Mouse (Mus musculus): ENCODE measurements around the gene Col23a1.

The Col23a1 gene

DNA sequence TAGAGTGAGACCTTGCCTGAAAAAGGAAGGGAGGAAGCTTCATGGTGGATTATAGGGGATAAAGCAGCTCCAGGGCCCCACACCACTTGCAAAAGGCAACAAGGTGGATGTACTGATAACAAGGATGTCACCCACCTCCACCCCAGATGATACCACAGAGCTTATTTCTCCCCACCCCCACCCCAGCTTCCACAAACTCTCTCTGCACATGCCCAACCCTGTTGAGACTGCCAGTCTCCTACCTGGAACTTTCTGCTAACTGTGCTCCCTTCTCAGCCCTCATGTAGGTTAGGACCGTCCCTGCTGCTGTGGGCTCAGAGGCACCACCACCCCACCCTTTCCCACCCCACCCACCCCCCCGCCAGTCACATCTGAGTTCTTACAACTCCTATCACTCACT is 154.1 kb downstream of the Col23a1 start:
- no peak for DNase-seq

DNA sequence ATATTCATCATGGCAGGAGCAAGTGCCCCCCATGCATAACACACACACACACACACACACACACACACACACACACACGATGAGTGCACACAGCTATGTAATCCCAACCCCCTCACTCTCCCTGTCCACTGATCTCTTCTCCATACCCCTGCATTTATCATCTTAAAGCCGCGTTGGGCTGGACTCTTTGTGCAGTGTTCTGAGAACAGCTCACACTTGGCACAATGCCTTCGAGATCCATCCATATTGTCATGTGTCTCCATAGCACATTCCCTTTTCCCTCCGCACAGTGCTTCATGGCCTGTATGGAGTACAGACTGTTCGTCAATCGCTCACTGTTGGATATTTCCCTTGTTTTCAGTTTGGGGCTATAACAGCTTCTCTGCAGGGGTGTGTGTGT is 154.9 kb downstream of the Col23a1 start:
- no peak for DNase-seq

DNA sequence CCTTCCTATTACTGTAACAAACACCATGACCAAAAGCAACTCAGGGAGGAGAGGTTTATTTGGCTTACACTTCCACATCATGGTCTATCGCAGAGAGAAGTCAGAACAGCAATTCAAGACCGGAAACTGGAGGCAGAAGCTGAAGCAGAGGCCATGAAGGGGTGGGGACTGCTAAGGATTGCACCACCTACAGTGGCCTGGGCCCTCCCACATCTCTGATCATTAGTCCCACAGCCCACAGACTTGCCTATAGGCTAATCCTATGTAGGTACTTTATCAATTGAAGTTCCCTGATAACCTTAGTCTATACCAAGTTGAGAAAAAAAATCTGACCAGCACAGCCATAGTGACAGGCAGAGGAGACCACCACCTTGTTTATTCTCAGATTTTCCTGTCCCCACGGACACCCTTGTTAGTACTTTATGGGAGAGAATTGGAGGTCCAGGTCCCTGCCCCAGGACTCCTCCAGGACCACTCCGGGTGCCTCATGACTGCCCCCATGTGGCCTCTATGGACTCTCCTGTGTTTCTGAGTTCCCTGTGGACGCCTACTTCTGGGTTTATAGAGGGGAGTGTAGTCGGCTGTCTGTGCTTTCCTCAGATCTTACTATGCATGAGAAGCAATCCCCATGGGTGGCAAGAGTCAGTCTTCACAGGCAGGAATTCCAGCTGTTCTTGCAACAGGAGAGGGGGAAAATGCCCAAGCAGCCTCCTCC is 157.1 kb downstream of the Col23a1 start:
- DNase-seq, result peak; percentile 72

DNA sequence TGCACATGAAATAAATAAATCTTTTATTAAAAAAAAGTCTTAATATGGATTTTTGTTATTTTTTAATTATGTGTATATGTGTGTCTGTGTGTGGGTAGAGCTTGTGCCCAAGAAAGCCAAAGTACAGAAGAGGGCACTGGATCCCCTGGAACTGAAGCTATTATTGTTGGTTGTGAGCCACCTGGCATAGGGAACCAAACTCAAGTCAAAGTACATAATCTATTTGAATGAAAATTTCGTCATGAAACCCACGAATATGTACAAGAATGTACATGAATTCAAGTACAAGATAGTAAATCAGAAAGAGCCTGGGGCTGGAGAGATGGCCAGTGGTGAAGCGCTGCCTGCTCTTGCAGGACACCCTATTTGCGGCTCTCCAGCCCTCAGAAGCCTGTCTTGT is 158.5 kb downstream of the Col23a1 start:
- no peak for DNase-seq

DNA sequence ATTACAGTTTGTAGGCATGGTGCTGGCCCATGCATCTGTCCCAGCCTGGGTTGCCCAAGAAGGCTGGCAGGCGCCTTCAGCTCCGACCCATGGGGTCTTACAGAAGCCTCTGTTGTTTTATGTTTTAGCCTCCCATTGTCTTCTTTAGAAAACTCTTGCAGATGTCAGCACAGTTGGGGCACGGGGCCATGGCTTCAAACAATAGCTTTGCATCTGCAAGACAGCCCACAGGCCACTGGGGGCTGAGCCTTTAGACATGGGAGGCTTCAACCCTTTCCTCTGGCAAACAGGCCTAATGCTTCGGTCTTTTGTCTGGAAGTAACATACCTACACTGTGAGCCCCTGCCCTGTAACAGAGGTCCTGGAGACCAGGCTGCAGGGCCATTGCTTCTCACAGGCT is 159.0 kb downstream of the Col23a1 start:
- DNase-seq, result peak; percentile 83

DNA sequence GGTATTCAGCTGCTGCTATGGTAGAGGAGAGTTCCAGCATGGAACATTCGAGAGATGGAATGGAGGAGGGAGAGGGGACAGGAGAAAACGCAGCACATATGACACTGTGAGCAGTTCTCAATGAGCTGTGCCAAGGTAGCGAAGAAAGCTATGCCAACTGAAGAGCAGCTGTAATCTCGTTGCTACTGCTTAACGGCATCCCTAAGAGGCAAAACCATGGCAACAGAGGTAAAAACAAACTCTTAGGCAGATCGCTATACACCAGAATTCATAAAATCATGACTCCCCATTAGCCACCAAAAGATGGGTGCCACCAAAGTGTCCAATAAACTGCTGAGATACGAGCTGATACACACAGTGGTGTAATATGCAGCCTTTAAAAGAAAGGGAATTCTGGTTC is 160.2 kb downstream of the Col23a1 start:
- DNase-seq, result no peak

DNA sequence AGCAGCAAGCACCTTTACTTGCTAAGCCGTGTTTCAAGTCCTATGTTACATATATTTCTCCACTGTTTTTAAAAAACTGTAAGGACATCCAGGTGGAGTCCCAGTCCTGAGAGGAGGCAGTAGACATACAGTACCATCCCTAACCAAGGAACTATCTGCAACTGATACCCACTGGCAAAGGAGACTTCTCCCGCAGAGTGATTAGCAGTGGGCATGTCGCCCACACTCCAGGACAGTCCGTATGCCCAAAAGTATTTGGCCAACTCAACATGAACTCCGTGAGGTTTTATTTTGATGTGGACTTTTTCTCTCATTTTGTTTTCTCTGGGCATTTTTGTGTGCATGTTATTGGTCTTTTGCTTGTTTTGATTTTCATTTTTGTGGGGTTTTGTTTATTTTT is 161.6 kb downstream of the Col23a1 start:
- DNase-seq, result no peak

DNA sequence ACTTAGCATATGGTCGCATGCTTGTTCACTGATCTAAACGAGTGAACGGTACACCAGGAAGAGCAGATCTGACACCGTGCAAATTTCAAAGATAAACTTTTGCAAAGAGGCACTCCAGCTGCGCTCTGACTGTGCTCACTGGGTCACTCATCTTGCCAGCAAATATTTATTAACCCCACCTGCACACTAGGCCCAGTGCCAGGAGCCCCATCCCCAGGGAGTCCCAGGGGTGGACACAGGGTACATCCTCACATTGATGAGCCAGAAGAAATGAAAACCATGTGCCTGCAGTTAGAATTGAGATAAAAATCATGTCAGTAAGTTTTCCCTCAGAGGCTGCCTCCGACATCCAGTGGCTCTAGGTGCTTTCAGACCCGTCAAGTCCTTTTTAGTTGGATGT is 162.2 kb downstream of the Col23a1 start:
- DNase-seq, result no peak

DNA sequence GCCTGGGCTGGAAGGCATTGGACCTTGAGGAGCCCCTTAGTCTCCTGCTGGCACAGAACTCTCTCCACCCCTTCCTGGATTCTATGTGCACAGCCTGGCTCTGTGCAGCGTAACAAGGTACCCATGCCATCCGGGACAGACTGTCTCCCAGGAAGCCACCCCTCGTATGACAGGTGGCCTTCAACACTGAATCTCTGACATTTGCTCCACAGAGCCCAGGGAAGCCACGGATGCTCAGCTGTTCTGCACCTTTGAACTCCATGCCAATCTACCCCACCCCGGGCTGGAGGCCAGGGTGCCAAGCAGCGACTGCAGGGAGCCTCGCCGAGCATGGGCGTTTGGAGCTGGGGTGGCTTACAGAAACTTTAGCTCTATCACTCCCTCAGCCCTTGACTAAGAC is 164.0 kb downstream of the Col23a1 start:
- DNase-seq, result no peak

DNA sequence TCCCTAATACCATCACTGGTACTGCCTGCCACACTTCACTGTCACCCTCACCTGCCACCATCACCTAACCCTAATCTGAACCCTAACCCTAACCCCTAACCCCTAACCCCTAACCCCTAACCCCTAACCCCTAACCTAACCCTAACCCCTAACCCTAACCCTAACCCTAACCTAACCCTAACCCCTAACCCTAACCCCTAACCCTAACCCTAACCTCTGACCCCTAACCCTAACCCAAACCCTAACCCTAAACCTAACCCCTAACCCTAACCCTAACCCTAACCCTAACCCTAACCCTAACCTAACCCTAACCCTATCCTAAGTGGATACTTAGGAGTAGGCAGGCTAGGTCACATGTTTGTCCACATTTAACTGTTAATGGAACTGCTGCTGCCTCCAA is 165.8 kb downstream of the Col23a1 start:
- DNase-seq, result no peak

DNA sequence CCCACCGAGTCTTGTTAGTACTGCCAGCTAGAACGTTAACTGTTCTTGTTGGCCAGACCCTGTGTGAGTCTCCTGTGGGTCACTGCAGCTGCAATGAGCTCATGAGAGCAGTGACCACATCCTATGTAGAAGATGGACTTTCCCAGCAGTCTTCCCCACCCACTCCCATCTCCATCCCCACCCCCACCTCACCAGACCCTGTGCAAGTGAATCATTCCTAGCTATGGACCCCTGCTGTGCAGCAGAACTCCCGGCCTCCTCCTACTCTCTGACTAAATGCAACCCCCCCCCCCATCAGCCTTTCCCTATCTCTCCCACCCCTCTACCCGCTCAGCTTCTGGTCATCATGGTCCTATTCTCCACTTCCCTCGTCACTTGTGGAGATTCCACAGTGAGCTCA is 167.9 kb downstream of the Col23a1 start:
- DNase-seq, result no peak

DNA sequence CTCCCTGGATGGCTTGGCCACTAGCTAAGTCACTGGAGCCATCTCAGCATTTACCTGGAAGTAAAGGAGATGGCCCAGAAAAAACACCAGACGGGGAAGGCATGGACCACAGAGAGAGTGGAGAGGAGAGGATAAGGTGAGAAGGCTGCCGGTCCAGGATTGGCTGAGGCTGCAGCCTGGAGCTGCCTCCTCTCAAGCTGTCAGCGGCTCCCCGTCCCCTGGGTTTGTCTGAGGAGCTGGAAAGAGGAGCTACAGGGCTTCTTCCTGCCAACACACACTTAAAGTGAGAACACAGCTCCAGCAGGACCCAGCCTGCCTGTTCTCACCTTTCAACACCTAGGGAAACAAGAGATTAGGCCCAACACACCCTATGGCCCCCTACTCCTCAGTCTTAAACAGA is 168.9 kb downstream of the Col23a1 start:
- DNase-seq, result no peak

DNA sequence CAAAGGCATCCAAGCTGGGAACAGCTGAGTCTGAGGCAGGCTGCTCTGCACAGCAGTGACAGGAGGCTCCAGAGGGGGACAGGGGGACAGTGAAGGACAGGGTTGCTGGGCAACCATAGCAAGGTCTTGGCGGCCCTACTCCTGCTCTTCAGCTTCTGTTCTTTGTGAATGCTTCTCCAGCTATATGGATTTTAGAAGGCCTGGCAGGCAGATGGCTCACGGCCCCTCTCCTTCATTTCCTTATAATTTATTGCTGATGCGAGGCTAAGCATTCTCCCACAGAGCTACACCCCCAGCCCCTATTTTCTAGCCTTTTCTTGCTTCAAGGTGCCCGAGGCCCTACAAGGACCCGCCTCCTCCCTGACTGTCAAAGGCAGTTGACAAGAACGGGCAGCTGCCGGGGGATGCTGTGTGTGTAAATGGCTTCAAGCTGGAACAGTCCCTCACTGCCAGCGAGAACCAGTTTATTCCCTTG is 169.9 kb downstream of the Col23a1 start:
- DNase-seq, result peak; percentile 78

DNA sequence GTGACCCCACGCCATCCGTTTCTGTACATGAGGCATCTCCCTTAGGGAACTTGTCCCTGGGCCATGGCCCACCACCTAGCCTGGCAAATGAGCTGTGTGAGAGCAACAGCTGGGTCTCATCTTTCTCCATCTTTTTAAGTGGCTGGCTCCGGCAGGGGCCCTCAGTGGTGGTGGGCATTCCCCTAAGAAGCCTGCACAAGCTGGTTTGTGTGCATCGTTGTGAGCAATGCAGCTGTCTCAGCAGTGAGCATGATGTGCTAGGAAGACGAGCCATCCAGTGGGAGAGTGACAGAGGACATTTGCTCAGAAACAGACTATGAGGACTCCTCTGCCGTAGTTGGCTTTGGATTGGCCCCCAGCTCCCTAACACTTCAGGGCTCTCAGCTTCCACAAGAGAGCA is 179.0 kb downstream of the Col23a1 start:
- no peak for DNase-seq

DNA sequence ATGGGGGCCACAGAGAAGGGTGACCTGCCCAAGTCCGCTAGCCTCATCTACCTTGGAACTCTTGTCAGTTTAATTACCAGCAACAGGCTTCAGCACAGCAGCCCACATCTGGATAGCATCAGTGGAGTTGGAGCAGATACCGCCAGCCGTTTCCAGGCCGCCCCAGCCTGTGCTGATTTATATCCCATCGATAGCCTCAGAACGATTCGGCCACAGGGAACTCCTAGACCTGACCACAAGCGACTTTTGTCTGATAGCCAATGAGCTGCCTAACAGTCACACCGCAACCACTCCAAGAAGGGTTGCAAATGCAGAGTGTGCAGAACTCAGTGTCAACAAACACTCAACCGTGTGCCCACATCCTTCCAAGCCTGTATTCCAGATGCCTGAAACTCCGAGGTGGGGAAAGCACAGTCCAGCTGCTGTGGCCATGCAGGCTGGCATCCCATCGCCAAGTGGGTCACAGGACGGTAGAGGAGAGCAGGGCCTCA is 179.7 kb downstream of the Col23a1 start:
- DNase-seq, result no peak

DNA sequence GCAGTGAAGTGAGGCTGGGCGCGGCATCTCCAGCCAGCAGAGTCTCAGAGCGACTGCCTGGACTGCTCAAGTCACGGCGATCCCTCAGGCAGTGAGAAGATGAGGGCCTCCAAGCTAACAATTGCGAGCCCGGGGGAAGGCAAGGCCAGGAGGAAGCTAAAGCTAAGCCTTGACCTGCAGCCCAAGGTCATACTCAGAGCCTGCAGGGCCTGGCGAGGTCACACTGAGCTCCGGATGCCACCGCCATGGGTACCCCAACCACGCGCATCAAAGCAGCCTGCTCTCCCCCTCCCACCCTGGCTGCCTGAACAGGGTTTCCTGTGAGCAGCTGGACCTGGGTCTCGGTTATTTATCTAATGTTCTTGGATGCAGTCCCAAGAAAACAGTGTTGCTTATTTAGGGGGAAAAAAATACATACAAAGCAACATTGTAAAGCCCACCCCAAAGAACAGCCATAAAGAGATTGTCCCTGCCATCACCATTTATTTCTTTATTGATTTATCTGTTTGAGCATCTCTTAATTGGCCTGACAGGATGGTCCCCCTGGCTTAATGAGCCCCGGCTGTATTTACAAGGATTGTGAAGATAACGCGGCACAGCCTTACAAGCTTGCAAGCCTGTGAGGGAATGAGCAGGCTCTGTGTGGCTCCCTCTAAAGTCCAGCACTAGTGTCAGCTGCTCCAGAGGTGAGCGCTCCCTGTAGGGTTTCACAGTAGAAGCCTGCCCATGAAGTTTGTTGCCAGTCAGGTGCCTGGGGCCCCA is 180.8 kb downstream of the Col23a1 start:
- DNase-seq, result peak; percentile 68

DNA sequence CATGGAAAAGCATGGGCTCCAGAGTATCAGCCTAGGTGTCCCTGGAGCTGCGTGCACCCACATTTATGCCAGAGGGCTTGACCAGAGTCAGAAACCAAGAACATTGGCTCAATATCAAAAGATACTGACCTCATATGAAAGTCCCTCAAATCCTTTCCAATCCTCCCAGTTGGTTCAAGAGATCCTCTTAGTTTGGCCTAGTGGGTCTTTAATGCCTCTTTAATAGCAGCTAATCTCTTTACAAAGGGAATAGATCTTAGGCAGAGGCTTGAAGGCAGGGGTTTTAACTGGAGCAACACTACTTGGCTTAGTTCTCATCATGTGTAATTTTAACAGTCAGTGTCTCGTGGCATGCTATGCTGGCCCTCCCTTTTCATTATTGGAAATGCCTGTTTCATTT is 184.0 kb downstream of the Col23a1 start:
- DNase-seq, result peak; percentile 65

DNA sequence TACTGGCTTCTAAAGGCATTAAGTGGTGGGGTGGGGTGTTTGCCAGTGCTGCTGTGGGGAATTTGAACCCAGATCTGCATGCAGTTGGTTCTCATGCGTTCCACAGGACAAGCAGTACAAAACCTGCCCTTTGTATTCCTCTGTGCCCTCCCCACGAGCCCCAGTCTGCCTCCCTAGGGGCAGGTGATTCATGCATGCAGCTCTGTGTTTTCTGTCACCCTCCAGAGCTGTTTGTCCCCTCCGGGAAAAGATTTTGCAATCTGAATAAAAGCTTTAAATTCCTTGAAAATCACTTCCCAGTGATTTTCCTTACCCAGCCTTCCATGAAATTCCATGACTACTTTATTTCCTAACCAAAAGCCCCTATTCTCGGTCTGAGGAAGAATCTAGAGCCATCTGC is 186.8 kb downstream of the Col23a1 start:
- no peak for DNase-seq

DNA sequence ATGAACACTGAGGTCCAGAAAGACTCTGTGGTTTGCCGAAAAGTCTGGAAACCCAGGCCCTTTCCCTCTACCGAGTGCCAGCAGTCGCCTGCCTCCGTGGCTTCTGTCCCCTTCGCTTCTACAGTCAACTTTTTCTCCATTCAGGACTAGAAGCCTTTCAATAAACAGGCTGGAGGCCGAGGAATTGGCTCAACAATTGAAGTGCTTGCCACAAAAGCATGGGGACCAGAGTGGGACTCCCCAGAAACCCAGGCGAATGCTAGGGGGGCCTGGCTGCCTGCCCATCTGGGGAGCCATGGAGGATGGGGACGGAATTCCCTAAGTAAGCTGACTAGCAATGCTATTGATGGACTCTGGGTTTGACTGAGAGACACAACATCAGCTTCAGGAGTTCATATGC is 187.9 kb downstream of the Col23a1 start:
- no peak for DNase-seq

DNA sequence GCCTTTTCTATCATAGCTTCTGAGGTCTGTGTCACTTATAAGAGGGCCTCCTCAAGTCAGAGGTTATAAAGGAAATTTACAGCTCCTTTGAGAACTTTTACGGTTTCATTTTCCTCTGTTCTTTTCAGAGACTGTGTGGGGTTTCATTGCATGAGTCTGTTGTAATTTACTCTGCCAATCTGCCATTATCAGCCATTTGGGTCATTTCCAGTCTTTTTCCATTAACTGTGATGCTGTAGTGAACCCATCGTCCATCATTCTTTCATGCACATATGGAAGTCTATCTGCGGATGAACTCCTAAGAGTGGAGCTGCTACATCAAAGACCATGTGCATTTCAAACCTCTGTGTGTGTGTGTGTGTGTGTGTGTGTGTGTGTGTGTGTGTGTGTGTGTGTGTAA is 192.5 kb downstream of the Col23a1 start:
- DNase-seq, result no peak

DNA sequence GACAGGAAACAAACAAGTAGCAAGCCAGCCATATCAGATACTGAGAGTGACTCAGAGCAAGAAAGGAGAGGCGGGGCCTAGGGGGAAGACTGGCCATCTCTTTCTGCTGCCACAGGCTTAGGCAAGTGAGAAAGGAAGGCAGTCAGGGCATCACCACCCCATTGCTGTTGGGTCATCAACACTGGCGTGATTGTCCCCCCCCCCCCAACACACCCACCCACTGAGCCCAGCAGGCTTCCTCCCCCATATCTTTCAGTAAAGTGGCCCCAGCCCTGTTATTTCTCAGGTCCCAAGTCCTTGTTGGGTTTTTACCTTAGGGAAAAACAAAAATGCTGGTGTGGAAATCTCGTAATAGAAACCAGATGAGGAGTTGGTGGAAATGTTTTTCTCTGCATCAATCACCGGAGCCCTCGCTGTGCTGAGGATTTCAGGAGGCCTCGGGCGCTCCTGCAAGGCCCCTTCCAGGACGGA is 195.4 kb downstream of the Col23a1 start:
- DNase-seq, result no peak

DNA sequence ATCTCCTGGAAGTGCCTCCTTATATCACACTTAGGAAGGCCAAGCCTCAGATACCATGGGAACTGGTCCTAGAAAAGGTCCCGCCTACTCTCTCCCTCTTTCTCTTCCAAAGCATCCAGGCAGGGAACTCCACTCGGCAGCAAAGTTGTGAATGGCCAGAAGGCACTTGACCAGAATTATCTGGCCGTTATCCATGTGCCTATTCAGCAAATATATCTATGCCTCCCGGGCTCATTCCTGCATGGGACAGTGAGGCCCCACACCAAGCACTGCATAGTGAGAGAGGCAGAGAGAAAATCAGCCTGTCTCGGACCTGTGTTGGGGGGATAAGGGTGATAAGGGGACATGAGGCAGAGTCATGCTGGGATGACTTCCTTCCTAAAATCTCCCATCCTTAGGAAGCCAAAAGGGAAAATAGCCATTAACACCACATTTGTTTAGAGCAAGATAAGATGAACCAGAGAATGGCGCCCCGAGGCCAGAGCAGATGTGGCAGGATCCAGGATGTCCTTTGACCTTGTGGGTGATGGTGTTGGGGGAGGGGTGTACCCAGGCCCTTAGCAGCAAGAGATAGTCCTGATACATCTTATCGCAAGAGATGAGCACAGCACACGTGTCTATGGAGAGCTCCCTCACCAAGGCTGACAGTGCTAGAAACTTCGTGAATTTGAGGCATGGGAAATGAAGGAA is 196.2 kb downstream of the Col23a1 start:
- no peak for DNase-seq

DNA sequence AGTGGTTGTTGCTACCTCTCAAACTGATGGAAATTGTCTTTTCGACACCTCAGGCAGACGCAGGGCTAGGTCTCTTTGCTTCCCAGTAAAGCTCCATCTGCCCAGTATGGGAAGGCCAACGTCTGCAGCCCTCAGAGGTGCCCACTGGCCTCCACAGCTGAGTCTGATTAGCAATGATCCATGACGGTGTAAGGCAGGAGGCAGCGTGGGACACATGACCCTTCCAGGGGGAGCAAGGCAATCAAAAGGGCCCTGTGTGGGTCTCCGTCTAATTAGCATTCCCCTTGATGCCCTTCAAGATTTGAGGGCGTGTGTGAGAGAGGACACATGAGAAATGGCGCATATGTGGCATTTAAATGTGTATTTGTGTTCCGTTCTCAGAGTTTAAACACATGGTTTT is 199.1 kb downstream of the Col23a1 start:
- DNase-seq, result peak; percentile 54

DNA sequence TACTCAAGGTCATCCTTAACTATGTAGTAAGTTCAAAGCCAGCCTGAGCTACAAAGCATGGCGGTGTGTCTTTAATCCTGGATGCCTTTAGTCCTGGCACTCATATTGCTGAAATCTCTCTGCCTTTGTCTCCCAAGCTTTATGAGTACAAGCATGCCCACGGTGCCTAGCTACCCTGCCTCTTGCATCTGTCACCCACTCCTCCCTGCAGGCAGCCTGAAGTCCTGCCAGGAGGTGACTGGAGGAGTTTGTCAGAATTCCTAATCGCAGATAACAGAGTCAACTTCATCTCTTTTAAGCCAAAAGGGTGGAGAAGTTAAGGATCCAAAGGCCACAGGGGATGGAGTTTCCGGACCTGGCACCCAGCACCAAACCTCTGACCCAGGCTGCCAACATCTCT is 203.7 kb downstream of the Col23a1 start:
- no peak for DNase-seq
